Mouse (Mus musculus): ENCODE results near the gene Wdr70.
"Not testable (repeated sequence)": the region's sequence is repeated elsewhere in the genome, so short reads cannot be mapped to it uniquely, and the experiment has no call there.

Gene Wdr70

GRCm38 (mm10) chr15:8098774-8099749 lies at the start of gene Wdr70:
Wdr70 (minus strand) TSS chr15:8099209.
- DNase-seq (ENCODE audit: low spot score in 2 of 2), result peak; percentile 97 to 98

- no peak for DNase-seq (ENCODE audit: low spot score in 2 of 2)
Measured at GRCm38 (mm10) chr15:8135606-8136005, 36.6 kb upstream of the Wdr70 start.

- no peak for DNase-seq (ENCODE audit: low spot score in 2 of 2)
Measured at GRCm38 (mm10) chr15:8131761-8132160, 32.8 kb upstream of the Wdr70 start.

- DNase-seq (ENCODE audit: low spot score in 2 of 2), result no peak
Measured at GRCm38 (mm10) chr15:8131268-8131667, 32.3 kb upstream of the Wdr70 start.

- no peak for DNase-seq (ENCODE audit: low spot score in 2 of 2)
Measured at GRCm38 (mm10) chr15:8129281-8129680, 30.3 kb upstream of the Wdr70 start.

- no peak for DNase-seq (ENCODE audit: low spot score in 2 of 2)
Measured at GRCm38 (mm10) chr15:8109782-8110181, 10.8 kb upstream of the Wdr70 start.

GRCm38 (mm10) chr15:8108966-8109743 lies 10.1 kb upstream of the Wdr70 start, which contains the start of gene Nup155:
Nup155 (plus strand) TSS chr15:8109273.
- peak; percentile 96 for DNase-seq (ENCODE audit: low spot score in 2 of 2)

- DNase-seq (ENCODE audit: low spot score in 2 of 2), result no peak
Measured at GRCm38 (mm10) chr15:8108360-8108965, 9.5 kb upstream of the Wdr70 start.

- DNase-seq (ENCODE audit: low spot score in 2 of 2), result not testable (repeated sequence)
Measured at GRCm38 (mm10) chr15:8101975-8102542, 3.0 kb upstream of the Wdr70 start.

- DNase-seq (ENCODE audit: low spot score in 2 of 2), result peak; percentile 57 to 58
Measured at GRCm38 (mm10) chr15:8097853-8098252, 1.2 kb downstream of the Wdr70 start.

- not testable (repeated sequence) for DNase-seq (ENCODE audit: low spot score in 2 of 2)
Measured at GRCm38 (mm10) chr15:8092668-8093067, 6.3 kb downstream of the Wdr70 start.

- no peak for DNase-seq (ENCODE audit: low spot score in 2 of 2)
Measured at GRCm38 (mm10) chr15:8090685-8091084, 8.3 kb downstream of the Wdr70 start.

GRCm38 (mm10) chr15:8088715-8089114 lies 10.3 kb downstream of the Wdr70 start:
- DNase-seq (ENCODE audit: low spot score in 2 of 2), result no peak

GRCm38 (mm10) chr15:8087293-8087692 lies 11.7 kb downstream of the Wdr70 start:
- no peak for DNase-seq (ENCODE audit: low spot score in 2 of 2)

GRCm38 (mm10) chr15:8082139-8082538 lies 16.9 kb downstream of the Wdr70 start:
- no peak for DNase-seq (ENCODE audit: low spot score in 2 of 2)

- not testable (repeated sequence) for DNase-seq (ENCODE audit: low spot score in 2 of 2)
Measured at GRCm38 (mm10) chr15:8073159-8073558, 25.9 kb downstream of the Wdr70 start.

GRCm38 (mm10) chr15:8065221-8065620 lies 33.8 kb downstream of the Wdr70 start:
- no peak for DNase-seq (ENCODE audit: low spot score in 2 of 2)

GRCm38 (mm10) chr15:8051177-8051576 lies 47.8 kb downstream of the Wdr70 start:
- no peak for DNase-seq (ENCODE audit: low spot score in 2 of 2)

GRCm38 (mm10) chr15:8039834-8040233 lies 59.2 kb downstream of the Wdr70 start:
- DNase-seq (ENCODE audit: low spot score in 2 of 2), result no peak

GRCm38 (mm10) chr15:8038457-8038856 lies 60.6 kb downstream of the Wdr70 start:
- DNase-seq (ENCODE audit: low spot score in 2 of 2), result no peak

- DNase-seq (ENCODE audit: low spot score in 2 of 2), result no peak
Measured at GRCm38 (mm10) chr15:8037825-8038224, 61.2 kb downstream of the Wdr70 start.

- no peak for DNase-seq (ENCODE audit: low spot score in 2 of 2)
Measured at GRCm38 (mm10) chr15:8031211-8031610, 67.8 kb downstream of the Wdr70 start.

Data from right cerebral cortex, postnatal 10 days (tissue).